Mouse (Mus musculus): ENCODE measurements at regions not wholly inside any gene's neighbourhood (a gene's known extent, or its start where the extent isn't known, plus 50 kb on each side); places are given as distances from the start of the nearest gene placed in this dataset.

GRCm38 (mm10) chr3:47866061-47866460 lies 1418.0 kb upstream of the Pabpc4l start:
- no peak for DNase-seq (ENCODE audit: low spot score in 2 of 2)

- peak in 1 of 2 experiments; percentile 14 for DNase-seq (ENCODE audit: low spot score in 2 of 2)
These were observed 1415.6 kb upstream of the Pabpc4l start for GRCm38 (mm10) chr3:47863591-47863990.

- no peak for DNase-seq (ENCODE audit: low spot score in 2 of 2)
These were observed 1397.6 kb upstream of the Pabpc4l start for GRCm38 (mm10) chr3:47845613-47846012.

GRCm38 (mm10) chr3:47836541-47837240 lies 1388.7 kb upstream of the Pabpc4l start:
- no peak for DNase-seq (ENCODE audit: low spot score in 2 of 2)

- DNase-seq (ENCODE audit: low spot score in 2 of 2) = no peak
These were observed 1370.3 kb upstream of the Pabpc4l start for GRCm38 (mm10) chr3:47818361-47818760.

- no peak for DNase-seq (ENCODE audit: low spot score in 2 of 2)
These were observed 1369.5 kb upstream of the Pabpc4l start for GRCm38 (mm10) chr3:47817564-47817963.
